Mouse (Mus musculus): Measurements from ENCODE around the gene Prr23a2.
"Not testable (repeated sequence)": the region's sequence is repeated elsewhere in the genome, so short reads cannot be mapped to it uniquely, and the experiment has no call there.

Prr23a2 gene

GRCm38 (mm10) chr9:98856210-98856609 is at the start of gene Prr23a2:
Prr23a2 (plus strand) TSS chr9:98856494.
- DNase-seq (ENCODE audit: low spot score in 2 of 2), result no peak

GRCm38 (mm10) chr9:98807631-98808030 is 48.7 kb upstream of the Prr23a2 start:
- no peak for DNase-seq (ENCODE audit: low spot score in 2 of 2)

- not testable (repeated sequence) for DNase-seq (ENCODE audit: low spot score in 2 of 2)
Measured at GRCm38 (mm10) chr9:98809526-98809925, 46.8 kb upstream of the Prr23a2 start.

- no peak for DNase-seq (ENCODE audit: low spot score in 2 of 2)
Measured at GRCm38 (mm10) chr9:98816066-98816465, 40.2 kb upstream of the Prr23a2 start.

- DNase-seq (ENCODE audit: low spot score in 2 of 2), result no peak
Measured at GRCm38 (mm10) chr9:98817592-98817991, 38.7 kb upstream of the Prr23a2 start.

- DNase-seq (ENCODE audit: low spot score in 2 of 2), result no peak
Measured at GRCm38 (mm10) chr9:98818971-98819370, 37.3 kb upstream of the Prr23a2 start.

GRCm38 (mm10) chr9:98819481-98819880 is 36.8 kb upstream of the Prr23a2 start:
- no peak for DNase-seq (ENCODE audit: low spot score in 2 of 2)

GRCm38 (mm10) chr9:98820461-98820860 is 35.8 kb upstream of the Prr23a2 start:
- DNase-seq (ENCODE audit: low spot score in 2 of 2), result no peak

- no peak for DNase-seq (ENCODE audit: low spot score in 2 of 2)
Measured at GRCm38 (mm10) chr9:98821067-98821466, 35.2 kb upstream of the Prr23a2 start.

GRCm38 (mm10) chr9:98823805-98824204 is 32.5 kb upstream of the Prr23a2 start:
- DNase-seq (ENCODE audit: low spot score in 2 of 2), result no peak

- DNase-seq (ENCODE audit: low spot score in 2 of 2), result no peak
Measured at GRCm38 (mm10) chr9:98829508-98829907, 26.8 kb upstream of the Prr23a2 start.

- no peak for DNase-seq (ENCODE audit: low spot score in 2 of 2)
Measured at GRCm38 (mm10) chr9:98837537-98838074, 18.7 kb upstream of the Prr23a2 start.

GRCm38 (mm10) chr9:98842117-98842516 is 14.2 kb upstream of the Prr23a2 start, which contains the start of gene Prr23a1:
Prr23a1 (plus strand) TSS chr9:98842503.
- DNase-seq (ENCODE audit: low spot score in 2 of 2), result no peak

GRCm38 (mm10) chr9:98863463-98863862 is 7.2 kb downstream of the Prr23a2 start:
- DNase-seq (ENCODE audit: low spot score in 2 of 2), result no peak

- DNase-seq (ENCODE audit: low spot score in 2 of 2), result no peak
Measured at GRCm38 (mm10) chr9:98864571-98864970, 8.3 kb downstream of the Prr23a2 start, which contains the start of gene Prr23a3. Prr23a3 (plus strand) TSS chr9:98864767.

GRCm38 (mm10) chr9:98901486-98901885 is 45.2 kb downstream of the Prr23a2 start:
- DNase-seq (ENCODE audit: low spot score in 2 of 2), result no peak

- no peak for DNase-seq (ENCODE audit: low spot score in 2 of 2)
Measured at GRCm38 (mm10) chr9:98902819-98903218, 46.5 kb downstream of the Prr23a2 start, which contains the start of gene 7420426K07Rik. 7420426K07Rik (plus strand) TSS chr9:98903119.

Measured in natural killer cell, adult 2 months (primary cell).